Mouse (Mus musculus) midbrain, postnatal 0 days (tissue): ENCODE results near the gene Nelfe. TPM values are rescaled to one million over a fixed set of nuclear protein-coding genes. Genes with fewer than 3 reads are reported as not detected.

Source experiments
- ATAC-seq: fragments of 200-750 bp; cut with Nextera tagmentation; 2 replicates; pipeline ENCODE4 v1.8.0; 2017; ENCODE audit warnings: moderate number of reproducible peaks, mild to moderate bottlenecking, moderate TSS enrichment, moderate library complexity; ENCODE audit not compliant: low FRiP score
- DNase-seq: peaks from one replicate; pipeline ENCODE4 v3.0.0-alpha.2; 2015; ENCODE audit warnings: low spot score
- H3K27ac ChIP-seq: fragments of 300-500 bp; sonication (generic); 2 replicates; pipeline ENCODE4 v1.5.1; 2014; ENCODE audit warnings: low read depth, mild to moderate bottlenecking, low read length, mixed read lengths
- H3K27me3 ChIP-seq: fragments of 300-500 bp; sonication (generic); 2 replicates; pipeline ENCODE4 v1.6.1; 2014; ENCODE audit warnings: low read length, control low read depth, mixed read lengths; ENCODE audit not compliant: insufficient read depth
- H3K36me3 ChIP-seq: fragments of 300-500 bp; sonication (generic); 2 replicates; pipeline ENCODE4 v1.6.1; 2014; ENCODE audit warnings: low read length, control low read depth, mixed read lengths; ENCODE audit not compliant: insufficient read depth
- H3K4me1 ChIP-seq: fragments of 300-500 bp; sonication (generic); 2 replicates; pipeline ENCODE4 v1.6.1; 2014; ENCODE audit warnings: mild to moderate bottlenecking, control low read depth, antibody characterized with exemption, low read length, mixed read lengths; ENCODE audit not compliant: insufficient read depth
- H3K4me2 ChIP-seq: fragments of 300-500 bp; sonication (generic); 2 replicates; pipeline ENCODE4 v1.6.1; 2014; ENCODE audit warnings: low read depth, mild to moderate bottlenecking, low read length, mixed read lengths; ENCODE audit not compliant: poor library complexity, severe bottlenecking
- H3K4me3 ChIP-seq: fragments of 300-500 bp; sonication (generic); 2 replicates; pipeline ENCODE4 v1.5.1; 2014; ENCODE audit warnings: low read depth, mild to moderate bottlenecking, low read length, moderate library complexity
- H3K9ac ChIP-seq: fragments of 300-500 bp; sonication (generic); replicated peaks from 2 replicates; pipeline ENCODE4 v1.6.1; 2014; ENCODE audit warnings: mild to moderate bottlenecking, low read length, moderate library complexity, mixed read lengths; ENCODE audit not compliant: poor library complexity, severe bottlenecking
- H3K9me3 ChIP-seq: fragments of 300-500 bp; sonication (generic); 2 replicates; pipeline ENCODE4 v1.6.1; 2016; ENCODE audit warnings: low read length, control low read depth
- CTCF ChIP-seq: IDR thresholded peaks from 2 replicates; pipeline ENCODE4 v1.5.1; 2016; ENCODE audit warnings: antibody characterized with exemption, mild to moderate bottlenecking
- WGBS: fragments of 180-500 bp; shearing (Covaris S2); extraction: QIAGEN DNeasy Blood & Tissue Kit; methylation state at CpG from one replicate; pipeline ENCODE4 v1.1.7; 2014; 5-methylcytosine and 5-hydroxymethylcytosine counted together
- microRNA-seq: library from miRNA; unstranded; fragments of <30 nt; microRNA quantifications from one replicate; pipeline ENCODE4, GENCODE M21; 2016; ENCODE audit warnings: borderline number of aligned reads
- polyA plus RNA-seq: library from polyadenylated mRNA; unstranded; fragments of >200 nt; fragmentation: Nextera tagmentation; extraction: Ambion mirVana; gene quantifications from 2 replicates; pipeline ENCODE4 v1.2.1, GENCODE M21; 2015
- total RNA-seq: library from RNA; depleted of rRNA; stranded (reverse); fragments of >200 nt; gene quantifications from 2 replicates; pipeline ENCODE4 v1.2.3, GENCODE M21; 2014; rRNA removed

Nelfe gene
- total and polyA plus RNA-seq, 2 experiments from 2014 or later, result 35.1 to 60.2 TPM

- H3K27me3 ChIP-seq, result no peaks in the 10 kb centered on the region
- H3K9ac ChIP-seq, result no peak overlapping the region
- H3K4me1 ChIP-seq, result no peaks in the 10 kb centered on the region
- 94% methylated on average over 9 of the region's 9 CpGs for WGBS
- DNase-seq, result no peak
- no peaks in the 10 kb centered on the region for H3K9me3 ChIP-seq
- no peak for TF ChIP-seq CTCF
- H3K4me3 ChIP-seq, result no peak overlapping the region
- no peak overlapping the region for H3K27ac ChIP-seq
- H3K4me2 ChIP-seq, result no peak overlapping the region
- peaks cover 36% of the 10 kb centered on the region for H3K36me3 ChIP-seq
- ATAC-seq, result no peak
Measured at GRCm38 (mm10) chr17:34902895-34903294, 52.7 kb downstream of the Nelfe start.

Small RNA genes lying within 50 kb of the gene (microRNA-seq; reads per million reads assigned to microRNA genes)
- gene Mir6970, result not detected
- 2.3 reads per million for gene Mir6971
- not detected for gene Mir6972

Other genes with a start within 250 kb of the Nelfe start
Only the 30 nearest of the 37 such genes appear.
- gene Ppt2, start 221.9 kb upstream of the Nelfe start, total RNA-seq, result 21.1 and 31.0 TPM in 2 replicates
- gene Ppt2, start 221.9 kb upstream of the Nelfe start, polyA plus RNA-seq, result 18.0 and 20.8 TPM in 2 replicates
- gene Prrt1, start 220.9 kb upstream of the Nelfe start, total RNA-seq, result 9.1 and 15.1 TPM in 2 replicates
- 13.3 and 14.0 TPM in 2 replicates for gene Prrt1, start 220.9 kb upstream of the Nelfe start, polyA plus RNA-seq
- gene Fkbpl, start 205.6 kb upstream of the Nelfe start, total RNA-seq, result 6.2 and 7.2 TPM in 2 replicates
- 10.7 and 12.9 TPM in 2 replicates for gene Fkbpl, start 205.6 kb upstream of the Nelfe start, polyA plus RNA-seq
- gene Atf6b, start 203.2 kb upstream of the Nelfe start, total RNA-seq, result 47.9 and 57.4 TPM in 2 replicates
- gene Atf6b, start 203.2 kb upstream of the Nelfe start, polyA plus RNA-seq, result 83.0 and 86.0 TPM in 2 replicates
- 3.5 and 4.2 TPM in 2 replicates for gene Tnxb, start 179.9 kb upstream of the Nelfe start, total RNA-seq
- 0.26 and 0.30 TPM in 2 replicates for gene Tnxb, start 179.9 kb upstream of the Nelfe start, polyA plus RNA-seq
- 1.2 and 1.5 TPM in 2 replicates for gene C4b, start 106.5 kb upstream of the Nelfe start, total RNA-seq
- 0.67 and 0.76 TPM in 2 replicates for gene C4b, start 106.5 kb upstream of the Nelfe start, polyA plus RNA-seq
- not detected in 2 replicates for gene Cyp21a1, start 45.8 kb upstream of the Nelfe start, total RNA-seq
- gene Cyp21a1, start 45.8 kb upstream of the Nelfe start, polyA plus RNA-seq, result not detected in 2 replicates
- 25.8 and 30.4 TPM in 2 replicates for gene Stk19, start 13.4 kb upstream of the Nelfe start, total RNA-seq
- gene Stk19, start 13.4 kb upstream of the Nelfe start, polyA plus RNA-seq, result 48.6 and 50.3 TPM in 2 replicates
- gene Dxo, start 13.4 kb upstream of the Nelfe start, total RNA-seq, result 34.5 and 40.7 TPM in 2 replicates
- gene Dxo, start 13.4 kb upstream of the Nelfe start, polyA plus RNA-seq, result 56.4 and 59.1 TPM in 2 replicates
- 81.5 and 98.8 TPM in 2 replicates for gene Skiv2l, start 181 bp upstream of the Nelfe start, total RNA-seq
- 45.1 and 50.2 TPM in 2 replicates for gene Skiv2l, start 181 bp upstream of the Nelfe start, polyA plus RNA-seq
- 0.09 TPM in 1 of 2 replicates, not detected in the other for gene Cfb, start 12.1 kb downstream of the Nelfe start, total RNA-seq
- 1.0 and 1.9 TPM in 2 replicates for gene Cfb, start 12.1 kb downstream of the Nelfe start, polyA plus RNA-seq
- 36.9 and 39.1 TPM in 2 replicates for gene Zbtb12, start 29.1 kb downstream of the Nelfe start, total RNA-seq
- gene Zbtb12, start 29.1 kb downstream of the Nelfe start, polyA plus RNA-seq, result 7.0 and 8.1 TPM in 2 replicates
- not detected in 2 replicates for gene Gm20547, start 31.7 kb downstream of the Nelfe start, total RNA-seq
- gene Gm20547, start 31.7 kb downstream of the Nelfe start, polyA plus RNA-seq, result 0.10 and 0.25 TPM in 2 replicates
- gene C2, start 47.9 kb downstream of the Nelfe start, total RNA-seq, result 2.9 and 3.1 TPM in 2 replicates
- 6.0 and 7.0 TPM in 2 replicates for gene C2, start 47.9 kb downstream of the Nelfe start, polyA plus RNA-seq
- 312 and 375 TPM in 2 replicates for gene Ehmt2, start 48.1 kb downstream of the Nelfe start, total RNA-seq
- gene Ehmt2, start 48.1 kb downstream of the Nelfe start, polyA plus RNA-seq, result 58.8 and 69.0 TPM in 2 replicates
- 0.49 TPM in 1 of 2 replicates, not detected in the other for gene Slc44a4, start 64.1 kb downstream of the Nelfe start, total RNA-seq
- 0.11 TPM in 1 of 2 replicates, not detected in the other for gene Slc44a4, start 64.1 kb downstream of the Nelfe start, polyA plus RNA-seq
- 43.3 and 96.3 TPM in 2 replicates for gene Neu1, start 80.9 kb downstream of the Nelfe start, total RNA-seq
- 42.7 and 47.3 TPM in 2 replicates for gene Neu1, start 80.9 kb downstream of the Nelfe start, polyA plus RNA-seq
- gene Hspa1b, start 108.8 kb downstream of the Nelfe start, total RNA-seq, result 16.8 and 18.2 TPM in 2 replicates
- 0.47 and 0.79 TPM in 2 replicates for gene Hspa1b, start 108.8 kb downstream of the Nelfe start, polyA plus RNA-seq
- not detected in 2 replicates for gene Gm20481, start 119.5 kb downstream of the Nelfe start, total RNA-seq
- gene Gm20481, start 119.5 kb downstream of the Nelfe start, polyA plus RNA-seq, result not detected in 2 replicates
- 34.9 TPM in 2 replicates for gene Hspa1a, start 121.8 kb downstream of the Nelfe start, total RNA-seq
- 18.2 and 19.8 TPM in 2 replicates for gene Hspa1a, start 121.8 kb downstream of the Nelfe start, polyA plus RNA-seq
- gene Hspa1l, start 122.3 kb downstream of the Nelfe start, total RNA-seq, result 1.4 and 1.6 TPM in 2 replicates
- gene Hspa1l, start 122.3 kb downstream of the Nelfe start, polyA plus RNA-seq, result 0.73 and 0.81 TPM in 2 replicates
- gene Lsm2, start 131.5 kb downstream of the Nelfe start, total RNA-seq, result 17.6 and 35.3 TPM in 2 replicates
- gene Lsm2, start 131.5 kb downstream of the Nelfe start, polyA plus RNA-seq, result 93.0 and 94.9 TPM in 2 replicates
- gene Vars, start 150.6 kb downstream of the Nelfe start, total RNA-seq, result 89.0 and 97.8 TPM in 2 replicates
- 39.7 and 40.9 TPM in 2 replicates for gene Vars, start 150.6 kb downstream of the Nelfe start, polyA plus RNA-seq
- gene Vwa7, start 166.2 kb downstream of the Nelfe start, total RNA-seq, result 0.19 and 0.44 TPM in 2 replicates
- gene Vwa7, start 166.2 kb downstream of the Nelfe start, polyA plus RNA-seq, result 0.06 and 0.14 TPM in 2 replicates
- gene Sapcd1, start 177.6 kb downstream of the Nelfe start, total RNA-seq, result 0.38 TPM in 1 of 2 replicates, not detected in the other
- gene Sapcd1, start 177.6 kb downstream of the Nelfe start, polyA plus RNA-seq, result 1.5 and 1.6 TPM in 2 replicates
- 1.7 and 3.8 TPM in 2 replicates for gene Msh5, start 196.4 kb downstream of the Nelfe start, total RNA-seq
- 1.3 and 1.4 TPM in 2 replicates for gene Msh5, start 196.4 kb downstream of the Nelfe start, polyA plus RNA-seq
- gene Clic1, start 199.6 kb downstream of the Nelfe start, total RNA-seq, result 28.0 and 33.4 TPM in 2 replicates
- gene Clic1, start 199.6 kb downstream of the Nelfe start, polyA plus RNA-seq, result 40.0 and 41.9 TPM in 2 replicates
- 159 and 204 TPM in 2 replicates for gene Ddah2, start 208.6 kb downstream of the Nelfe start, total RNA-seq
- gene Ddah2, start 208.6 kb downstream of the Nelfe start, polyA plus RNA-seq, result 210 and 213 TPM in 2 replicates
- gene Ly6g6c, start 215.0 kb downstream of the Nelfe start, total RNA-seq, result 2.4 TPM in 1 of 2 replicates, not detected in the other
- not detected in 2 replicates for gene Ly6g6c, start 215.0 kb downstream of the Nelfe start, polyA plus RNA-seq
- gene Mpig6b, start 215.8 kb downstream of the Nelfe start, total RNA-seq, result not detected in 2 replicates
- gene Mpig6b, start 215.8 kb downstream of the Nelfe start, polyA plus RNA-seq, result not detected in 2 replicates